Mouse (Mus musculus) common myeloid progenitor, adult 5-6 weeks (primary cell): Measurements from ENCODE around the gene Pde4d. TPM values are rescaled to one million over a fixed set of nuclear protein-coding genes. Genes with fewer than 3 reads are reported as not detected.
A peak's percentile ranks its signal among the peaks of the same experiment; 100 is the strongest.

Experiments
- ATAC-seq: replicated peaks from 2 replicates; pipeline ENCODE4 v1.8.0; 2016; ENCODE audit warnings: low read depth, mild to moderate bottlenecking, moderate TSS enrichment, inconsistent platforms; ENCODE audit not compliant: poor library complexity, severe bottlenecking
- total RNA-seq: library from RNA; stranded (forward); fragments of 200-1000, 187-1606 nt; gene quantifications from 2 replicates; pipeline ENCODE4 v1.2.3, GENCODE M21; 2017

Gene Pde4d
- total RNA-seq, 1 experiment from 2014 or later, result 35.8 TPM

- ATAC-seq, result no peak
Observed at GRCm38 (mm10) chr13:109807036-109807435, 1357.3 kb downstream of the Pde4d start.

- no peak for ATAC-seq
Observed at GRCm38 (mm10) chr13:109807446-109807845, 1357.7 kb downstream of the Pde4d start.

GRCm38 (mm10) chr13:109808039-109808438, 1358.3 kb downstream of the Pde4d start:
- ATAC-seq, result peak; percentile 59

GRCm38 (mm10) chr13:109808946-109809345, 1359.2 kb downstream of the Pde4d start:
- ATAC-seq, result no peak

- ATAC-seq, result no peak
Observed at GRCm38 (mm10) chr13:109809646-109810045, 1359.9 kb downstream of the Pde4d start.

GRCm38 (mm10) chr13:109813924-109814323, 1364.2 kb downstream of the Pde4d start:
- no peak for ATAC-seq

- no peak for ATAC-seq
Observed at GRCm38 (mm10) chr13:109819071-109819470, 1369.3 kb downstream of the Pde4d start.

GRCm38 (mm10) chr13:109820141-109820540, 1370.4 kb downstream of the Pde4d start:
- ATAC-seq, result no peak

- ATAC-seq, result no peak
Observed at GRCm38 (mm10) chr13:109820866-109821265, 1371.1 kb downstream of the Pde4d start.

GRCm38 (mm10) chr13:109821725-109822412, 1372.1 kb downstream of the Pde4d start:
- ATAC-seq, result peak; percentile 51

GRCm38 (mm10) chr13:109822413-109823298, 1372.9 kb downstream of the Pde4d start:
- peak; percentile 96 for ATAC-seq

GRCm38 (mm10) chr13:109823307-109824031, 1373.7 kb downstream of the Pde4d start:
- no peak for ATAC-seq

- ATAC-seq, result no peak
Observed at GRCm38 (mm10) chr13:109825891-109826290, 1376.1 kb downstream of the Pde4d start.

- no peak for ATAC-seq
Observed at GRCm38 (mm10) chr13:109827341-109827740, 1377.6 kb downstream of the Pde4d start.

- ATAC-seq, result no peak
Observed at GRCm38 (mm10) chr13:109827909-109828308, 1378.2 kb downstream of the Pde4d start.

- ATAC-seq, result no peak
Observed at GRCm38 (mm10) chr13:109829444-109829843, 1379.7 kb downstream of the Pde4d start.

- ATAC-seq, result no peak
Observed at GRCm38 (mm10) chr13:109834935-109835334, 1385.2 kb downstream of the Pde4d start.

- no peak for ATAC-seq
Observed at GRCm38 (mm10) chr13:109837453-109837852, 1387.7 kb downstream of the Pde4d start.

- ATAC-seq, result no peak
Observed at GRCm38 (mm10) chr13:109837921-109838320, 1388.2 kb downstream of the Pde4d start.

- no peak for ATAC-seq
Observed at GRCm38 (mm10) chr13:109840251-109840650, 1390.5 kb downstream of the Pde4d start.
